Mouse (Mus musculus): Measurements from ENCODE around the gene A1cf. TPM values are rescaled to one million over a fixed set of nuclear protein-coding genes. Genes with fewer than 3 reads are reported as not detected.

A1cf gene
- polyA plus RNA-seq, 1 experiment = not detected

DNA sequence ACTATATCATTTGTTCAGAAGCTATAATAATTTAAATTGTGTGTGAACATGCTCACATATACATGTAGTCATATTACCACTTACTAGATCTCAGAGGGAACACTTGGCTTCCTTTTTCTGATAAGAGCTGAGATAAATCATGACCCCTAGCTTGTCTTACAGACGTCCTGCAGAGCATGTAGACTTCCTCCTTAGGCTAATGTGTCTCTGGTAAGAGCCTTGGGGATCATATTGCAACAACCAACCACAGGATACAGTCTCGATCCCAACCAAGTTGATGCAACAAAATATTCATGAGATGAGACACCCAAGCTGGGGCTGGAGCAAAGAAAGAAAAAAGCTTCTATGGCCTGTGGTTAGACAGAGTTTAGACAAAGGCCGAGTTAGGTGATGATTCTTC is 94.6 kb downstream of the A1cf start:
- no peak overlapping the region for H3K4me3 ChIP-seq

DNA sequence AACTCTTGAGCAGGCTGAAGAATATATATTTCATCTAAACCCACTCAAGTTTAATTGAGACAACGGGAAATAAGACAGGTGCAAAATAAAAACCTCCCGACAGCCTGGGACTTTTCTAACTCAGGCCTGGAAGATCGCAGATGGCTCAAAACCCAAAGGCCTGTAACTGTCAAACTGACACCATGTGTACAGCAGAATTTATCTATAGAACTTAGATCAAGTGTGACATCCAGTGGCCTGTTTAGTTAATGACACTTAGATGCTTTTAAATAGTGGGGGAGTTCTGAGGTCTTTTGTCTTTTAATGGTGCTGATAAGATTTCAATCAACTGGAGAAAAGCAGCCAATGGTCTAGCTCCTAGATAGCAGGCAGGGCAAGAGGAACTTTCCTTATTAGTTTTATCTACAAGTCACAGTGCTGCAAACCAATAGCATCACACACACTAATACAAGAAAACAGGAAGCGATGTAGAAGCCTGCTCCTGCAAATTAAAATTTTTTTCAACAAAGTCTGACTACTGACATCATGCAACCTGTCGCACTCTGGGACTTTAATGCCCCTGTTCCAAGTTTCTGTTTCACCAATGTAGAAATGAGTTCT is 99.5 kb downstream of the A1cf start:
- Histone ChIP-seq H3K79me2 (ENCODE audit: control insufficient read depth, insufficient read depth) (no peaks in the 10 kb centered on the region), H3K36me3 (ENCODE audit: control insufficient read depth, insufficient read depth) (no peaks in the 10 kb centered on the region), H3K27me3 (ENCODE audit: control insufficient read depth, insufficient read depth, insufficient read length) (no peaks in the 10 kb centered on the region), H3K4me2 (ENCODE audit: low read depth) (no peak overlapping the region), H3ac (ENCODE audit: control insufficient read depth, insufficient read length) (no peak overlapping the region), H3K4me3 (no peak overlapping the region)
- TF ChIP-seq POLR2AphosphoS2 (IDR thresholded peaks at IDR 0.05; ENCODE audit: insufficient read length, low read depth) (no peak), E2F4 (IDR thresholded peaks at IDR 0.05; ENCODE audit: insufficient read depth) (no peak), MAX (IDR thresholded peaks at IDR 0.05; ENCODE audit: low read depth) (no peak)

More for the DNA sequence above, 94.6 kb downstream of the A1cf start:
- Histone ChIP-seq H3ac (ENCODE audit: control insufficient read depth, insufficient read length) (no peak overlapping the region), H3K36me3 (ENCODE audit: control insufficient read depth, insufficient read depth) (no peaks in the 10 kb centered on the region), H3K4me2 (ENCODE audit: low read depth) (peak overlapping the region; percentile 23), H3K27me3 (ENCODE audit: control insufficient read depth, insufficient read depth, insufficient read length) (no peaks in the 10 kb centered on the region), H3K79me2 (ENCODE audit: control insufficient read depth, insufficient read depth) (no peaks in the 10 kb centered on the region)
- TF ChIP-seq CEBPB (IDR thresholded peaks at IDR 0.05; ENCODE audit: insufficient read depth, poor library complexity, severe bottlenecking) = peak; percentile 44; the same call in 1 of the 2 replicates
- no peak for TF ChIP-seq MYOD1 (IDR thresholded peaks at IDR 0.05; ENCODE audit: control insufficient read depth in 1 of 3, insufficient read length in 2 of 3, low read depth in 2 of 3)

GRCm38 (mm10) chr19:31971405-31971804 is 102.8 kb downstream of the A1cf start:
- Histone ChIP-seq H3ac (ENCODE audit: control insufficient read depth, insufficient read length) (no peak overlapping the region), H3K79me2 (ENCODE audit: control insufficient read depth, insufficient read depth) (no peaks in the 10 kb centered on the region), H3K4me3 (no peak overlapping the region), H3K4me2 (ENCODE audit: low read depth) (no peak overlapping the region), H3K36me3 (ENCODE audit: control insufficient read depth, insufficient read depth) (no peaks in the 10 kb centered on the region), H3K27me3 (ENCODE audit: control insufficient read depth, insufficient read depth, insufficient read length) (no peaks in the 10 kb centered on the region)
- no peak for TF ChIP-seq POLR2A (IDR thresholded peaks at IDR 0.05; ENCODE audit: insufficient read length, low read depth)
- no peak for TF ChIP-seq MYOD1 (IDR thresholded peaks at IDR 0.05; ENCODE audit: control insufficient read depth in 1 of 3, insufficient read length in 2 of 3, low read depth in 2 of 3)
- TF ChIP-seq USF1 (IDR thresholded peaks at IDR 0.05; ENCODE audit: low read depth) = no peak
- TF ChIP-seq REST (IDR thresholded peaks at IDR 0.05; ENCODE audit: insufficient read depth, insufficient read length) = no peak
- TF ChIP-seq MYOG (IDR thresholded peaks at IDR 0.05; ENCODE audit: control insufficient read depth in 1 of 3, insufficient read depth in 1 of 3, insufficient read length in 2 of 3, low read depth in 2 of 3) = no peak
- no peak for TF ChIP-seq CEBPB (IDR thresholded peaks at IDR 0.05; ENCODE audit: insufficient read depth, poor library complexity, severe bottlenecking)
- no peak for TF ChIP-seq E2F4 (IDR thresholded peaks at IDR 0.05; ENCODE audit: insufficient read depth)

GRCm38 (mm10) chr19:31971998-31972397 is 103.4 kb downstream of the A1cf start:
- Histone ChIP-seq H3K79me2 (ENCODE audit: control insufficient read depth, insufficient read depth) (no peaks in the 10 kb centered on the region), H3K4me2 (ENCODE audit: low read depth) (no peak overlapping the region), H3K36me3 (ENCODE audit: control insufficient read depth, insufficient read depth) (no peaks in the 10 kb centered on the region), H3K4me3 (no peak overlapping the region), H3K27me3 (ENCODE audit: control insufficient read depth, insufficient read depth, insufficient read length) (no peaks in the 10 kb centered on the region), H3ac (ENCODE audit: control insufficient read depth, insufficient read length) (no peak overlapping the region)
- TF ChIP-seq E2F4 (IDR thresholded peaks at IDR 0.05; ENCODE audit: insufficient read depth) (no peak), TCF3 (IDR thresholded peaks at IDR 0.05; ENCODE audit: insufficient read length, low read depth) (no peak), TCF12 (IDR thresholded peaks at IDR 0.05; ENCODE audit: insufficient read depth, poor library complexity, severe bottlenecking) (no peak), POLR2A (IDR thresholded peaks at IDR 0.05; ENCODE audit: insufficient read length, low read depth) (no peak), REST (IDR thresholded peaks at IDR 0.05; ENCODE audit: insufficient read depth, insufficient read length) (no peak), USF1 (IDR thresholded peaks at IDR 0.05; ENCODE audit: low read depth) (no peak), MYOD1 (IDR thresholded peaks at IDR 0.05; ENCODE audit: control insufficient read depth in 1 of 3, insufficient read length in 2 of 3, low read depth in 2 of 3) (no peak), POLR2AphosphoS2 (IDR thresholded peaks at IDR 0.05; ENCODE audit: insufficient read length, low read depth) (no peak), MAX (IDR thresholded peaks at IDR 0.05; ENCODE audit: low read depth) (no peak), CEBPB (IDR thresholded peaks at IDR 0.05; ENCODE audit: insufficient read depth, poor library complexity, severe bottlenecking) (no peak), MYOG (IDR thresholded peaks at IDR 0.05; ENCODE audit: control insufficient read depth in 1 of 3, insufficient read depth in 1 of 3, insufficient read length in 2 of 3, low read depth in 2 of 3) (no peak), SRF (IDR thresholded peaks at IDR 0.05; ENCODE audit: control insufficient read depth, insufficient read length, low read depth) (no peak)

DNA sequence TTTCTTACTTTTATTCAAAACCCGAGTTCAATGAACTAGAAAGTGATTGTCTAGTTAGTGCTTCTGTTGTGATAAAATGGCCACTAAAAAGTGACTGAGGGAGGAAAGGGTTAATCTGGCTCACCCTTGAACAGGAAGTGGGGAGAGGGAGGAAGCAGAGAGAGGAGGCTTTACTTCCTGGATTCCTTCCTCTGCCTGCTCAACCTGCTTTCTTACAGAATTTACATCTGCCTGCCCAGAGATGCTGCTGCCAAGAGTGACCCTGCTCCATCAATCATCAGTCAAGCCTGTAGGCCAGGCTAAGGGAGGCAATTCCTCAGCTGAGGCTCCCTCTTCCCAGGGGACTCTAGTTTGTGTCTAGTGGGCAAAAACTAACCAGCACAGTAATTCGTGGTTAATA is 107.3 kb downstream of the A1cf start:
- Histone ChIP-seq H3K27me3 (ENCODE audit: control insufficient read depth, insufficient read depth, insufficient read length) (no peaks in the 10 kb centered on the region), H3K79me2 (ENCODE audit: control insufficient read depth, insufficient read depth) (no peaks in the 10 kb centered on the region), H3K4me3 (no peak overlapping the region), H3K4me2 (ENCODE audit: low read depth) (no peak overlapping the region), H3ac (ENCODE audit: control insufficient read depth, insufficient read length) (no peak overlapping the region), H3K36me3 (ENCODE audit: control insufficient read depth, insufficient read depth) (no peaks in the 10 kb centered on the region)
- no peak for TF ChIP-seq E2F4 (IDR thresholded peaks at IDR 0.05; ENCODE audit: insufficient read depth)
- TF ChIP-seq TCF3 (IDR thresholded peaks at IDR 0.05; ENCODE audit: insufficient read length, low read depth) = no peak
- TF ChIP-seq MAX (IDR thresholded peaks at IDR 0.05; ENCODE audit: low read depth) = no peak
- TF ChIP-seq REST (IDR thresholded peaks at IDR 0.05; ENCODE audit: insufficient read depth, insufficient read length) = no peak
- TF ChIP-seq POLR2AphosphoS2 (IDR thresholded peaks at IDR 0.05; ENCODE audit: insufficient read length, low read depth) = no peak
- no peak for TF ChIP-seq POLR2A (IDR thresholded peaks at IDR 0.05; ENCODE audit: insufficient read length, low read depth)
- no peak for TF ChIP-seq USF1 (IDR thresholded peaks at IDR 0.05; ENCODE audit: low read depth)
- TF ChIP-seq TCF12 (IDR thresholded peaks at IDR 0.05; ENCODE audit: insufficient read depth, poor library complexity, severe bottlenecking) = no peak
- TF ChIP-seq SRF (IDR thresholded peaks at IDR 0.05; ENCODE audit: control insufficient read depth, insufficient read length, low read depth) = no peak
- TF ChIP-seq MYOG (IDR thresholded peaks at IDR 0.05; ENCODE audit: control insufficient read depth in 1 of 3, insufficient read depth in 1 of 3, insufficient read length in 2 of 3, low read depth in 2 of 3) = no peak
- no peak for TF ChIP-seq CEBPB (IDR thresholded peaks at IDR 0.05; ENCODE audit: insufficient read depth, poor library complexity, severe bottlenecking)
- no peak for TF ChIP-seq MYOD1 (IDR thresholded peaks at IDR 0.05; ENCODE audit: control insufficient read depth in 1 of 3, insufficient read length in 2 of 3, low read depth in 2 of 3)
